Mouse (Mus musculus): Measurements from ENCODE around the gene Lpp.

The Lpp gene

GRCm38 (mm10) chr16:24467544-24468290 is 74.4 kb downstream of the Lpp start:
- no peak for DNase-seq (ENCODE audit: extremely low read depth, low read depth, low spot score)

GRCm38 (mm10) chr16:24469313-24469712 is 76.0 kb downstream of the Lpp start:
- no peak for DNase-seq (ENCODE audit: extremely low read depth, low read depth, low spot score)

- DNase-seq (ENCODE audit: extremely low read depth, low read depth, low spot score): no peak
These were observed 77.3 kb downstream of the Lpp start for GRCm38 (mm10) chr16:24470601-24471000.

- DNase-seq (ENCODE audit: extremely low read depth, low read depth, low spot score): no peak
These were observed 77.7 kb downstream of the Lpp start for GRCm38 (mm10) chr16:24471029-24471428.

GRCm38 (mm10) chr16:24471801-24472200 is 78.5 kb downstream of the Lpp start:
- no peak for DNase-seq (ENCODE audit: extremely low read depth, low read depth, low spot score)

- no peak for DNase-seq (ENCODE audit: extremely low read depth, low read depth, low spot score)
These were observed 80.7 kb downstream of the Lpp start for GRCm38 (mm10) chr16:24473966-24474365.

- no peak for DNase-seq (ENCODE audit: extremely low read depth, low read depth, low spot score)
These were observed 81.5 kb downstream of the Lpp start for GRCm38 (mm10) chr16:24474781-24475180.

GRCm38 (mm10) chr16:24475305-24475947 is 82.1 kb downstream of the Lpp start:
- no peak for DNase-seq (ENCODE audit: extremely low read depth, low read depth, low spot score)

GRCm38 (mm10) chr16:24476911-24477401 is 83.6 kb downstream of the Lpp start:
- no peak for DNase-seq (ENCODE audit: extremely low read depth, low read depth, low spot score)

- no peak for DNase-seq (ENCODE audit: extremely low read depth, low read depth, low spot score)
These were observed 84.7 kb downstream of the Lpp start for GRCm38 (mm10) chr16:24478006-24478405.

- DNase-seq (ENCODE audit: extremely low read depth, low read depth, low spot score): no peak
These were observed 85.5 kb downstream of the Lpp start for GRCm38 (mm10) chr16:24478851-24479250.

GRCm38 (mm10) chr16:24482648-24483047 is 89.3 kb downstream of the Lpp start:
- DNase-seq (ENCODE audit: extremely low read depth, low read depth, low spot score): no peak

- no peak for DNase-seq (ENCODE audit: extremely low read depth, low read depth, low spot score)
These were observed 90.3 kb downstream of the Lpp start for GRCm38 (mm10) chr16:24483527-24484101.

GRCm38 (mm10) chr16:24487782-24488241 is 94.5 kb downstream of the Lpp start:
- DNase-seq (ENCODE audit: extremely low read depth, low read depth, low spot score): no peak

GRCm38 (mm10) chr16:24489516-24490285 is 96.4 kb downstream of the Lpp start:
- DNase-seq (ENCODE audit: extremely low read depth, low read depth, low spot score): peak; percentile 57

GRCm38 (mm10) chr16:24490751-24491485 is 97.6 kb downstream of the Lpp start:
- DNase-seq (ENCODE audit: extremely low read depth, low read depth, low spot score): no peak

- no peak for DNase-seq (ENCODE audit: extremely low read depth, low read depth, low spot score)
These were observed 98.1 kb downstream of the Lpp start for GRCm38 (mm10) chr16:24491486-24491758.

- no peak for DNase-seq (ENCODE audit: extremely low read depth, low read depth, low spot score)
These were observed 99.1 kb downstream of the Lpp start for GRCm38 (mm10) chr16:24492194-24492940.

GRCm38 (mm10) chr16:24494531-24494930 is 101.2 kb downstream of the Lpp start:
- DNase-seq (ENCODE audit: extremely low read depth, low read depth, low spot score): no peak

GRCm38 (mm10) chr16:24495461-24495860 is 102.2 kb downstream of the Lpp start:
- DNase-seq (ENCODE audit: extremely low read depth, low read depth, low spot score): no peak
